ENCODE assay signal across 7 mouse cellular contexts in the genomic region with DNA sequence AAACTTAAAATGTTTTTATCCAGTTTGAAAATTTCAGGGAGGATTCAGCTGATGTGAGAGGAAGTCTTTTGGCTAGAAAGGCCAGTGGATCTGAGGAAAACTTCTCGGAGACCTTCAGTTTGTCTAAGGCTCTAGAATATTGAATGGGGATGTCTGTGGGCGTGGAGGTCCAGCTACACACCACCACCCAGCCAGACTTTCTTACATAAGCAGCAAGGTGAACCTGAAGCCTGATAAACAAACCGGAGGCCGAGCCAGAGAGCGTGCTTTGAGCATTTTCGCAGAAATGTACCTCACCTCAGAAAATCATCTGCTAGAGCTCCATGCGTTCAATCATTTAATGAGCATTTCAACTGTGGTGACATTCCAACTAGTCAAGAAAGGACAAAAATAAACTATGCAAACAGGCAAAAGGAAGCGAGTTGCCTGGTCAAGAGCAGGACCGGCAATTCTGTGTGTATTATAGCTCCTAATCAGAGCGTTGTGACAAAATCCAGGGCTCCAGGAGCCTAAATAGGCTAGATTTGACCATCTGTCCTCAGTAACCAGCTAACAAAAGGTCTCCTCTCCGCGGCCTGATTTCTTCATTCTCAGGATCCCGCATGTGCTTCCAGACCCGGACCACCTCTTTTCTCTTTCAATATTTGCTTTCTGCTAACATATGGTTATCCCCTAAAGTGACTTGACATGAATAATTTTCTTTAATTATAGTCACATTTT.
DNase-seq lines count a peak whose midpoint lies in the region; ATAC-seq lines count a peak whose summit lies in the region.

No protein-coding gene starts in this region.

- peak; percentile 39 for DNase-seq in cerebellum, adult 11 months
- DNase-seq in cerebellum, postnatal 36 days: peak; percentile 28 to 44
- DNase-seq in heart, postnatal 10 days: peak; percentile 11 to 14
- DNase-seq in midbrain, embryonic 11.5 days (ENCODE audit: low spot score, missing footprints): peak; percentile 90
- no peak for DNase-seq in left cerebral cortex, postnatal 14 days (ENCODE audit: low spot score in 2 of 2)
- DNase-seq in thymus, postnatal 4 days: no peak
- DNase-seq in layer of hippocampus, postnatal 14 days (ENCODE audit: low spot score in 2 of 2): no peak

- peak; percentile 25; the same call in 1 of the 2 replicates for ATAC-seq in midbrain, embryonic 11.5 days (ENCODE audit: low FRiP score)

- 45% methylated on average over 14 of the region's 14 CpGs for WGBS in midbrain, embryonic 11.5 days

- H3K4me2 ChIP-seq in midbrain, embryonic 11.5 days: peak overlapping the region; percentile 34

- H3K9ac ChIP-seq in midbrain, embryonic 11.5 days (ENCODE audit: low read length): peak overlapping the region; percentile 29

- peak overlapping the region; percentile 84 for H3K27ac ChIP-seq in midbrain, embryonic 11.5 days (ENCODE audit: low read depth, low read length)

- H3K9me3 ChIP-seq in midbrain, embryonic 11.5 days (ENCODE audit: control insufficient read depth, low read length): no peaks in the 10 kb centered on the region

- H3K36me3 ChIP-seq in midbrain, embryonic 11.5 days (ENCODE audit: control insufficient read depth, insufficient read depth, low read length): no peaks in the 10 kb centered on the region

- no peak overlapping the region for H3K4me3 ChIP-seq in midbrain, embryonic 11.5 days (ENCODE audit: low read depth, low read length)

- intact Hi-C loops in heart, postnatal 10 days (cut with DNase I): no loop called here
- intact Hi-C loops in left cerebral cortex, postnatal 14 days (cut with DNase I): no loop called here

- peaks cover 7% of the 10 kb centered on the region for H3K4me1 ChIP-seq in midbrain, embryonic 11.5 days (ENCODE audit: control insufficient read depth, insufficient read depth, low read length)

- no peaks in the 10 kb centered on the region for H3K27me3 ChIP-seq in midbrain, embryonic 11.5 days (ENCODE audit: control insufficient read depth, insufficient read depth, low read length)

Comparison
In these comparisons a context has a peak if more than half of its experiments do, and no peak if none do; other contexts are left out.
1. DNase-seq: peak in cerebellum, adult 11 months (single experiment), cerebellum, postnatal 36 days (2 of 2), heart, postnatal 10 days (2 of 2) and midbrain, embryonic 11.5 days (single experiment); none in left cerebral cortex, postnatal 14 days (0 of 2), thymus, postnatal 4 days (single experiment) and layer of hippocampus, postnatal 14 days (0 of 2).